Mouse (Mus musculus) skeletal muscle tissue, postnatal 0 days (tissue): ENCODE data around the gene Slc30a6. TPM values are rescaled to one million over a fixed set of nuclear protein-coding genes. Genes with fewer than 3 reads are reported as not detected.

Experiments
- polyA plus RNA-seq: library from polyadenylated mRNA; unstranded; fragments of >200 nt; fragmentation: Nextera tagmentation; extraction: Ambion mirVana; gene quantifications from 2 replicates; pipeline ENCODE4 v1.2.1, GENCODE M21; 2015

Gene Slc30a6
- 13.3 and 17.2 TPM in 2 replicates for polyA plus RNA-seq

GRCm38 (mm10) chr17:74395383-74396065 lies at the start of gene Slc30a6:
TSS of gene Slc30a6 (plus strand) at chr17:74395608.

GRCm38 (mm10) chr17:74458711-74459408 lies 63.5 kb downstream of the Slc30a6 start, which contains the start of gene Nlrc4:
TSS of gene Nlrc4 (minus strand) at chr17:74459142.

Other genes with a start within 250 kb of the Slc30a6 start
- gene Memo1, start 100.1 kb upstream of the Slc30a6 start, polyA plus RNA-seq, result 66.5 and 71.3 TPM in 2 replicates
- gene Dpy30, start 71.7 kb upstream of the Slc30a6 start, polyA plus RNA-seq, result 168 and 176 TPM in 2 replicates
- 15.2 and 17.1 TPM in 2 replicates for gene Spast, start 56.6 kb upstream of the Slc30a6 start, polyA plus RNA-seq
- 0.26 and 0.32 TPM in 2 replicates for gene Nlrc4, start 63.5 kb downstream of the Slc30a6 start, polyA plus RNA-seq
- 50.4 and 55.3 TPM in 2 replicates for gene Yipf4, start 93.9 kb downstream of the Slc30a6 start, polyA plus RNA-seq
- 48.4 and 50.8 TPM in 2 replicates for gene Birc6, start 132.7 kb downstream of the Slc30a6 start, polyA plus RNA-seq